Mouse (Mus musculus) erythroblast, embryonic 14.5 days (primary cell): Measurements from ENCODE around the gene Ppp2r3d. TPM values are rescaled to one million over a fixed set of nuclear protein-coding genes. Genes with fewer than 3 reads are reported as not detected.

Experiments
- H3K27me3 ChIP-seq: 2 replicates; pipeline ENCODE4 v1.6.1; 2012; ENCODE audit warnings: inconsistent platforms; ENCODE audit not compliant: control insufficient read depth
- H3K36me3 ChIP-seq: 2 replicates; pipeline ENCODE4 v1.6.1; 2012; ENCODE audit warnings: mild to moderate bottlenecking, inconsistent platforms; ENCODE audit not compliant: control insufficient read depth
- H3K4me1 ChIP-seq: 2 replicates; pipeline ENCODE4 v1.6.1; 2012; ENCODE audit warnings: inconsistent platforms; ENCODE audit not compliant: control insufficient read depth
- H3K4me3 ChIP-seq: replicated peaks from 2 replicates; pipeline ENCODE3; 2012; ENCODE audit warnings: moderate library complexity, mild to moderate bottlenecking, inconsistent platforms
- H3K9me3 ChIP-seq: 2 replicates; pipeline ENCODE4 v1.6.1; 2012; ENCODE audit warnings: low read length, inconsistent platforms, mixed read lengths; ENCODE audit not compliant: control insufficient read depth
- GATA1 ChIP-seq: IDR thresholded peaks from 2 replicates; pipeline ENCODE4 v1.6.1; 2012; ENCODE audit warnings: low read length, inconsistent platforms, mixed read lengths
- TAL1 ChIP-seq: IDR thresholded peaks from 3 replicates; pipeline ENCODE4 v1.6.1; 2012; ENCODE audit warnings: low read length, inconsistent platforms, mixed read lengths
- polyA plus RNA-seq: library from polyadenylated mRNA; stranded (reverse); fragments of >175 nt; gene quantifications from 2 replicates; pipeline ENCODE4 v1.2.3, GENCODE M21; 2012

Gene Ppp2r3d
- polyA plus RNA-seq, 1 experiment, result 6.7 TPM

DNA sequence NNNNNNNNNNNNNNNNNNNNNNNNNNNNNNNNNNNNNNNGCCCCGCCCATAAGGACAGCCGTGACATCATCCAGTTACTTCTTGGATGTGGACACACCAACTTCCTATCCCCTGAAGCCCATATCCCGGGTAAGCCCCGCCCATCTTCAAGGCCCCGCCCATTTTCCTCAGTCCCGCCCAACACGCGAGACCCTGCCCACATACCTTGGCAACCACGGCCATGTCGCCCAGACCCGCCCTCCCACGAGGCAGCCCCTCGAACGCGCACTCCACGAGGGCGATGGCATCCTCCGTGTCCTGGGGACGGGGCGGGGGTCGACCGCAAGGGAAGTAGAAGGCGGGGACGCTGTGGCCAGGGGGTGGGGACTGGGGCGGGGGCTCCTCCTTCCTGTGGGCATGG is 54.3 kb downstream of the Ppp2r3d start:
- Histone ChIP-seq H3K4me3 (peak overlapping the region; percentile 69), H3K9me3 (peaks cover 21% of the 10 kb centered on the region), H3K4me1 (peaks cover 35% of the 10 kb centered on the region), H3K27me3 (peaks cover 4% of the 10 kb centered on the region), H3K36me3 (no peaks in the 10 kb centered on the region)
- TF ChIP-seq GATA1 (no peak), TAL1 (no peak)

DNA sequence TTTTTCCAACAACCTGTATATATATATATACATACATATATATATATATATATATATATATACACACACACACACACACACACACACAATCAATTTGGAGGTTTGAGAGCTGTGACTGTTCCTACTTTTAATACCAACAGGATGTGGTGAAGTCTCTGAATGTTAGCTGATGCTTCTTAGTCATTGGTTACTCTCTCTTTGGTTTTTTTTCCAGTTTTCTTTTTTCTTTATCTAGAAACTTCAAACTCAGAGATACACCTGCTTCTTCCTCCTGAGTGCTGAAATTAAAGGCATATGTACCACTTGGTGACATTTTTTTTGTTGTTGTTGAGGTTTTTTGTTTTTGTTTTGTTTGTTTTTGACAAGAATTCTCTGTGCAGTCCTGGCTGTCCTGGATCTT is 63.8 kb downstream of the Ppp2r3d start:
- Histone ChIP-seq H3K4me1 (no peaks in the 10 kb centered on the region), H3K9me3 (no peaks in the 10 kb centered on the region), H3K4me3 (no peak overlapping the region), H3K27me3 (no peaks in the 10 kb centered on the region), H3K36me3 (no peaks in the 10 kb centered on the region)
- TF ChIP-seq GATA1 (no peak), TAL1 (no peak)

DNA sequence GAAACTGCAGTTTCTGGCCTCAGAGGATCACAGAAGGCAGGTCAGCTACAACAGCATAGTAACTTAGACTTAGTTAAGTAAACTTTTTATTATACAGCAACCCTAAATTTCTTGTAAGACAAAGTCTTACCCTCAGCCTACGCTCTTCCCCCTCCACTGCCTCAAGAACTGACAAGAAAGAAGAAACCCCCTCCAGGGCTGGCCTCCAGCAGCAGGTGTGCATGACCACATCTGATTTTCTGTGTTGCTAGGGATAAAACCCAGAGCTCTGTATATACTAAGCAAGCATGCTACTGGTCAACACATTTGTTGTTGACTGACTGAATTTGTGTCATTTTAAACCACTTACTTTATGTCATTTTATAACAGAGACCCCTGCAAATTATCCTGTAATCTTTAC is 65.1 kb downstream of the Ppp2r3d start:
- Histone ChIP-seq H3K4me3 (no peak overlapping the region), H3K4me1 (no peaks in the 10 kb centered on the region), H3K27me3 (no peaks in the 10 kb centered on the region), H3K36me3 (no peaks in the 10 kb centered on the region), H3K9me3 (no peaks in the 10 kb centered on the region)
- TF ChIP-seq GATA1, result no peak

DNA sequence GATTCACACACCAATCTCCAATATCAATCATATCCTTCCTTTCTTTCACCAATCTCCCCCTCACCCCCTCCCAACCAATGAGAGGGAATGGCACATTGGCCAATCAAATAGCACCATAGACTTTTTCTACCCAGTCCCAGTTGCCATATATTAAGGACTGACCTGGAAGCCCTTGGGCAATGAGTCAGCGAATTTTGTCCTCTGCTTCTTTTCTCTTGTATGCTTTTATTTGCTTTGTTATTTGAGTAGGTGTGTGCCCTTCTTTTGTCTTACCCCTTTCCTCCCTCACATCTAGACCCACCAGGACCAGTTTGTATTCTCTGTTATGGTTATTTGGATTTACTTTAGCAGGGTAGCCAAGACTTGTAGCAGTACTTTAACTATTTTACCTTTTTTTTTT is 68.1 kb downstream of the Ppp2r3d start:
- Histone ChIP-seq H3K36me3 (no peaks in the 10 kb centered on the region), H3K4me1 (no peaks in the 10 kb centered on the region), H3K27me3 (no peaks in the 10 kb centered on the region), H3K9me3 (no peaks in the 10 kb centered on the region), H3K4me3 (no peak overlapping the region)
- no peak for TF ChIP-seq GATA1

Other genes with a start within 250 kb of the Ppp2r3d start
- gene 2010315B03Rik, start 164.2 kb downstream of the Ppp2r3d start, polyA plus RNA-seq, result not detected in 2 replicates
- not detected in 2 replicates for gene Gm21836, start 16.9 kb upstream of the Ppp2r3d start, polyA plus RNA-seq